Mouse (Mus musculus) urinary bladder, postnatal 14 days (tissue): ENCODE results near the gene Ctsw.

Experiments
- DNase-seq: peaks from one replicate; pipeline ENCODE4 v3.0.0; 2021; ENCODE audit warnings: low spot score

Ctsw gene

DNA sequence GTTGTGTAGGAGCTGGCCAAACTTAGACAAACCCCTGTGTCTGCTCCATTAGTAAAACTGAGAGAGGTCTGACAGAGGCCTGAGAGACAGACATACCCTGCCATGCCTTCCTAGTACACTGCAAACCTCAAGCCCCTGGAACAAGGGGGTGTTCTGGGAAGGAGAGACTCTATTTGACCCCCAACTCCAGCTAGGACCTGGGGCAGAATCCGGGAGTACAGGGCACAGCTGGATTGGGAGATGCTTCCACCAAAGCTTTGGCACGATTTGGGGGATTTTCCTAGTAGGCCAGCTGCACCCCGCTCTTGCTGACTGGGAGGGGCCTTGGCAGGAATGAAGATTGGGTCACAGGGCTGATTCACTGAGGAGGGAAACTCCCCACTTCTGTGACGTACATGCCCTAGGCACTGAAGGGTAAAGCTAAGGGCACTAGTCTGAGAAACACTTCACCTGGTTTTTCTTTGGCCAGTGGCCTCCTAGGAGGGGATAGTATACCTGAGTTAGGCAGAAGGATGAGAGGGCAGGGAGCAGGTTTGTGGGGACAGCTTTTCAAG lies 36.3 kb downstream of the Ctsw start:
- no peak for DNase-seq

DNA sequence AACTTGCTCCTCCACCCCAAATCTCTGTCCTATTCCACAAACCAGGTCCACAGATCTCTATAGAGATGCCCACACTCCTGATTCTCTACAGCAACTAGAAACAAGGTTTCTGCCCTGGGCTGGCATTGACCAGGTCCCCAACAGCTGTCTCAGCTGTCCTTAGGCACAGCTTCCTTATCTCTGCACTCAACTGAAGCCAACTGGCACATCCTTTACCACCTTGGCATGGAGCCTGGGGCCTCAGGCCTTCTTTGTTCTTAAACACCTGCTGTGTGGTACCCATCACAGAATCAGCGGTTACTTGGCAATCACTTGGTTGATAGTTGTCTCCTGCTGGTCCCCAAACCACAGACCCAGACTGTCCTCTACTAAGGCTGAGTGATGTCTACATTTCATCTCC lies 37.9 kb downstream of the Ctsw start:
- DNase-seq: no peak

DNA sequence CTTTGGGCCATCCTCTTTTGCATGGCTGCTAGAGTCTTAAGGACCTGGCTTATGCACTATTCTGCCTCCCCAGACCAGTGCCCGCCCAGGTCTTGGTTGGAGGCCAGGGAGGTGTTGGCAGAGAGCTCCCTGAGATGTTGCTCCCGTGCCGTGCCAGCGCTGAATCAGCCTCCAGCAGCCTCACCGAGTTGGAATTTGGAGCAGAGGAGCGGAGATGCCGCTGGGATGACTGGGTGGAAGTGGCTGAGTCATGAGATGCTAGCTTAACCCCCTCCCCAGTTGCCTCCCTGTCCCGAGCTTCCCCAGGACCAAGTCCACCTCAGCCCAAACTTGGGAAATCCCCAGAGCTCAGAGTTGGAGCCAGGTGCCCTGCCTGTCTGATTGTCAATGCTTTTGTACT lies 38.5 kb downstream of the Ctsw start:
- peak; percentile 78 for DNase-seq

DNA sequence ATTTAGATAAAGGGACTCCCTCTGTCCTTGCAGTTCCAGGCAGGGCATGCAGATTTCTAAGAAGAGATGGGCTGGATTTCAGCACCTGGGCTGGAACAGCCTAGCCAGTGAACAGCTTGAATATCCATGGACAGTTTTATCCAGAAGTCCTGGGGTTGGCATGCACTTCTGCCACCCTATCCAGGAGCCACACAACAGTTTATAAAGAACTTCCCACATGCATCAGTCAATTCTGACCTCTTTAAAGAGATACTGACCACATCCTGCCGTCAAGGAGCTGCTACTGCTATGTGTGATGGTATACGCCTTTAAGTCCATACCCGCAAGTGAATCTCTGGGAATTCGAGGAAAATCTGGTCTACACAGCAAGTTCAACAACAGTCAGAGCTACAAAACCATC lies 39.1 kb downstream of the Ctsw start:
- no peak for DNase-seq

DNA sequence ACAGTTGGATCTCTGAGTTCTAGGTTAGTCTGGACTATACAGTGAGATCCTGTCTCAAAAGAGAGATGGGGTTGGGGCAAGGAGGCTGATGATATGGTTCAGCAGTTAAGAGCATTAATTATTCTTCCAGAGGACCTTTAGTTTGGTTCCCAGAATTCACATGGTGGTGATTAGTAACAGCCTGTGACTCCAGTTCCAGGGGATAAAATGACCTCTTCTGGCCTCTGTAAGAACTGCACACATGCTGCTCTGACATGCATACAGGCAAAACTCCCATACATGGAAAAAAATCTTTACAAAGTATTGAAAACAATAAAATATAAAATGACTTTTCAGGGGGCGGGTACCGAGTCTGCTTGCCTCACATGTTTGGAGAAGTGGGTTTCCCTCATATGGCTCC lies 40.2 kb downstream of the Ctsw start:
- DNase-seq: no peak

DNA sequence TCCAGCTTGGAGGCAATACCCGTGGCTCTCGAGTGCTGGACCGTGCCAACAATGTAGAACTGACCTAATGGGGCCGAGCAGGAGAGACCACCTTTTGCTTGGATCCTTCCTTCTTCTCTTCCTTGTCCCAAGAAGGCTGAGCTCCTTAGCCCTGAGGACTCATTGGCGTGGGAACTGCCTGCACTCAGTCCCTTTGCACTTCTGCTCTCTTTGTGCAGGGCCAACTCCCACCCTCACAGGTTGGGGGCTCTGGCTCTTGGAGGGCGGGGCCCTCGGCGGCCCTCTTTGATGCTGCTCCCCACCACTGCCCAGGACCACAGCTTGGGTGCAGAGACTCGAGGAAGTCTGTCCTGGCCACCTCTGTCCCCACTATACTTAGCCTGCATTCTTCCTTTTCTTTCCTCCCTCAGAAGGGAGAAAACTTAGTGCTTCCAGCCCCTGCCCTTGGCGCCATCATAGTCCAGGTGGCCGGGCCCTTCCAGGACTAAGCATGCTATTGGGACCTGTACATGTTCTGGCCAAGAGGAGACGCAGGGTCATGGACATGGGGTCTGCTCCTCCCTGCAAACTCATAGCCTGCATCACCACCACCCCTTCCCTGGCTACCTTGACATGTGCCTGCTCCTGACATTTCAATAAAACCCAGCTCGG lies 41.5 kb downstream of the Ctsw start:
- no peak for DNase-seq

DNA sequence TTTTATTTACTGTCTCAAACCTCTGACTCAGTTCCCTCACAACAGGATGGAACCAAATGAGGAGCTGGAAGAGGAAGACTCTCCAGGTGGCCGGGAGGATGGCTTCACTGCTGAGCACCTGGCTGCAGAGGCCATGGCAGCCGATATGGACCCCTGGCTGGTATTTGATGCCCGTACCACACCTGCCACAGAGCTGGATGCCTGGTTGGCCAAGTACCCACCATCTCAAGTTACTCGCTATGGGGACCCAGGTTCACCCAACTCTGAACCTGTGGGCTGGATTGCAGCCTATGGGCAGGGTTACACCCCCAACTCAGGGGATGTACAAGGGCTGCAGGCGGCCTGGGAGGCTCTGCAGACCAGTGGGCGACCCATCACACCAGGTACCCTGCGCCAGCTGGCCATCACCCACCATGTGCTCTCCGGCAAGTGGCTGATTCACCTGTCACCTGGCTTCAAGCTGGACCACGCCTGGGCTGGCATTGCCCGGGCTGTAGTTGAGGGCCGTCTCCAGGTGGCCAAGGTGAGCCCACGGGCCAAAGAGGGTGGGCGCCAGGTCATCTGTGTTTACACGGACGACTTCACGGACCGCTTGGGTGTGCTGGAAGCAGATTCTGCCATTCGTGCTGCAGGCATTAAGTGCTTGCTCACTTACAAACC lies 42.3 kb downstream of the Ctsw start:
- no peak for DNase-seq

DNA sequence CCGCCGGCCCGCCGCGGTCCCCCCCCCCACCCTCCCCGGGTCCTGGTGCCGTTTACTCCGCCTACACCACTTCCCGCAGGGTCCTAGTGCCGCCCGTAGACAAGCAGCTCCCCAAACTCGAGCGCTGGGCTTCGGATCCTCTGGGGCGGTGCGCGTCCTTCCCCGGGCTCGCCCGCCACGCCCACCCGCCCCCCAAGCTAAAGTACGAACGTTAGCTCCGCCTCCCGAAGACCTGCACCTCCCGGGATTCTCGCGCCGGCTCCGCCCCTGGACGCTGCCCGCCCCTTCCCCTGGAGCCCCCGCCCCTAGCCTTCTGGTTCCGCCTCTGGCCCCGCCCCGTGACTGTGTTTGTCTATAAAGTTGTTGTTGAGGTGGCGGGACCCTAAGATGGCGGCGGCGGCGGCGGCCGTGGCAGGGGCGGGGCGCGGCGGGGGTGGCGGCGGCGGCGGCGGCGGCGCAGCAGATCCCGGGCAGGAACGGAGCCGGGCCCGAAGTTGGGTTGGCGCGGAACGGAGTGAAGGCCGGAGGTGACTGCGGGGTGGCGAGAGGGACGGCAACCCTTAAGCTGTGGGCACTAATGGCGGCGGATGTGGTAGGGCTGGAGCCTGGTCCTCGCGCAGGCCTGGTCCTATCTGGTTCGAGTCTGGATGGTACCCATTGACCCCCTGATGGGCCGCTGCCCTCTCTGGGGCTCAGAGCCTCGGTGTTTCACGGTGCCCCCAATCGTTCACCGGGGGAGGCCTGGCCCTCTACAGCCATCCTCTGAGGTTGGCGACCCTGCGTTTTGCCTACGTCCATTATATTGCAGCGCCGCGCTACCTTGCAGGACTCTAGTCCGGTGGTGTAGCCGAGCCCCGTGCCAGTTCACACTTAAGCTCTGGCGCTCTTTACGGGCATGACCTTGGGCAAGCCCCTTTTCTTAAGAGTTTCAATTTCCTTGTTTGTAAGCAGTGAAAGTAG lies 43.2 kb downstream of the Ctsw start, which contains the start of the genes Drap1 and AI837181:
TSS of gene Drap1 (minus strand) at position 198 of the 960 bp plus-strand sequence.
TSS of gene AI837181 (plus strand) at position 363 of the 960 bp plus-strand sequence.
- peak; percentile 95 for DNase-seq

DNA sequence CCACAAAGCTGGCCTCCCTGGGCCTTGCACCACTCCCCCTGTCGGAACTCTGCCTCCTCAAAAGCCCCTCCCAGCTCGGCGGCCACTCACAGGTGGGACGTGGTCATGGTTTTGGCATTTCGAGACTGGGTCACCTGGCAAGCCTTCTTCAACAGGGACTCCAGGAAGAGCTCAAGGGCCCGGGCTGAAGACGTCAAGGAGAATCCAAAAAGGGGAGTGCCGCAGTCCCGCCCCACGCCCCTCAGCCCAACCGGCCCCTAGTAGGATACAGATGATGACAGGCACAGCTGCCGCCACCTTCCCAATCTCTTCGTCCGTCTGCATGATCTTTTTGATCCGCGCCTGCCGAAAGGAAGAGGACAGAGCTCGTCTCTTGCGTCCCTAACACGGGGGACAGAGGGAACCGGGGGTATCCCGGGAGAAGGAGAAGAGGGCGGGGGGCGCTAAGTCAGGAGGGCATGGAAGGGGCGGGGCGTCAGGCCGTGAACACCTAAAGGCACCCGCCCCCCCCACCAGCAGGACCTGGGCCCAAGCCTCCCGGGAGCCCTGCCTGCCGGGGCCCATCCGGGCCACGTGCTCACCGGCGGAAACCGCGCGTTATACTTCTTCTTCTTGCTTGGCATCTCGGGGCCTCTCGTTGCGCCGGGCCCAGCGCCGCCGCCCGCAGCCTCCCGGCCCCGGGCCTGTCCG lies 44.1 kb downstream of the Ctsw start:
- DNase-seq: peak; percentile 79

DNA sequence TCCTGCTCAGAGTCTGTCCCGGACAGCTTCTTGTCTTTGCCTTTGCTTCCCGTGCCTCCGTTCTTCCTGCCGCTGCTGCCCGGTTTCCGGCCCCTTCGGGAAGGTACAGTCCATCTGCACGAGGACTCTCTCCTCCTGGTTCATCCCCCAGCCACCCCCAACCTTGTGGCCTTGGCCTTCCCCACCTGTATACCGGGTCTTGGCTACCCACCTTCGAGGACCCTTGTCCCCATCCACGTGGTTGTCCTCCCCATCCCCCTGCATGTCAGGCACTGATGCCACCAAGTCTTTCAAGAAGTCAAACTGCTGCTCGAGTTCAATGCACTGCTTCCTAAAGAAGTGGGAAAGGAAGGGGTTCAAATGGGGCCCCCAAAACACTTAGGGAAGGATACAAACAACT lies 44.7 kb downstream of the Ctsw start:
- no peak for DNase-seq

DNA sequence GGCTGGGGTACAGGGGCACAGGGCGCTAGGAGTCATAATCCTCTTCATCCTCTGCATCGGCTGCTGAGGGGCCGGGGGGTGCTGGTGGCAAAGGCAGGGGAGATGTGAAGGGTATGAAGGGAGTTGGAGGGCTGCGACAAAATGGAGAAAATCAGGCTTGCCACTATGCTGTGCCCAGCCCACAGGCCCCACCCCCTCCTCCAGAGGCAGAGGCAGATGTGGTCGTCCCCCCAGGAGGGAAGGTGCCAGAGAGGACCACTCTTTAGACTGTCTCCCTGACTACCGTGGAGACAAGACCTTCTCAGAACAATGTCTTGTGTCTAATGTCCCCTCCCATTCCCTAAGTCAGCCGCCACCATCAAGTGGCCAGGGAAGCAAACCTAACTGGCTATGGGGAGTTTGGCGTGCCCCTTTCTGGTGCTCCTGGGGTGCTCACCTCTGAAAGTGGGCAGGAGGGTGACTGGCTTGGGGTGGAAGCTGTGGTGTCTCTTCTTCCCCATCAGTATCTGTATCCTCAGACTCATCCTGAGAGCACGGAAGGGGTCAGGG lies 45.3 kb downstream of the Ctsw start:
- no peak for DNase-seq

DNA sequence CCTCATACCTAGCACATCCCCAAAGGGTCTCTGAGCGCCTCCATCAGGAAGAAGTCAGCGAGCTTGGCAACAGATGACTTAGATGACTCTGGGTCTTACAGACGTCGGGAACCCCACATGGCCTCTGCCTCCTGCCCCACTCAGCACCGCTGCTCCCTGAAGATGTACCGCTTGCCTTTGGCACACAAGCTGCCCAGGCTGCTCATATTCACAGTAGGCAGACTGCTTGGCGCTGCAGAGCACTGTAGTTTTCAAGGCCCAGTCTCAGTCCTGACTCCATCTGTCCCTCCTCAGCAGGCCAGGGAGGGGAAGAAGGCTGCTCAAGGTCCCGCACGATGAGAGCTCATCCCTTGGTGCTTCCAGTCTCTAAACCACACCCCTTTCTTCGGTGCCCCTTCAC lies 46.0 kb downstream of the Ctsw start:
- no peak for DNase-seq

DNA sequence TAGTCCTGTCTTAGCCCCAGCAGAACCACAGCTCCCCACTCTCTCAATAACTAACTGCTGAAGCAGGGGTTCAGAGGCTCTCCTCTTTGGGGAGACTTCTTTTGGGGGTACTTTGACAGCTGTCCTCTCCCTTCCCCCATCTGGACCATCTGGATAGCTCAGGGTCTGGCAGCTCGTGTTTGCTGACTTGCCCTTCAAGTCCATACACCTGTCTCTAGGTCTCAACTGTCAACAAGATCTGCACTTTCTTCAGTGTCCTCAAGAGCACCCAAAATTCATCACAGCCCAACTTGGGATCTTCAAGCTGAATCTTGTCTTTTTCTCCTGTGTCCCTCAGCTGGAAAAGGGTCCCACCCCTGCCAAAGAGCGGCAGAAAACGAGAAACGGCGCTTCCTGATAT lies 46.5 kb downstream of the Ctsw start:
- DNase-seq: no peak

DNA sequence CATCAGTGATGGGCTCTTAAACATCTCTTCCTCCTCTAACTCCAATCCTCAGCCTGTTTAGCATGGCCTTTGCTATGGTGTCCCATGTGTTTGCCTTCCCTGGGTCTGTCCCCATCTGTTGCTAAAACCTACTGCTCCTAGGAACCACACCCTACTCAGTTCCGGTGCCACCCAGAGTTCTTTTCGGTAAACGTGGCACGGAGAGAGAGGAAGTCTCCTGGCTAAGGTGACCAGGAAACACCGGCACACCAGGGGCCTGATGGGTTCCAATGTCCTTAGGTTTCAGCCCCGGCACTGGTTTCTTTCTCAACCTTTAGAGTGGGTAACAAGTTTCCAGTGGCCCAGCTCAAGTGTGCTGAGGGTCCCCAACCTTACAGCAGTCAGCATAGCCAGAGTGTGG lies 47.7 kb downstream of the Ctsw start:
- no peak for DNase-seq

DNA sequence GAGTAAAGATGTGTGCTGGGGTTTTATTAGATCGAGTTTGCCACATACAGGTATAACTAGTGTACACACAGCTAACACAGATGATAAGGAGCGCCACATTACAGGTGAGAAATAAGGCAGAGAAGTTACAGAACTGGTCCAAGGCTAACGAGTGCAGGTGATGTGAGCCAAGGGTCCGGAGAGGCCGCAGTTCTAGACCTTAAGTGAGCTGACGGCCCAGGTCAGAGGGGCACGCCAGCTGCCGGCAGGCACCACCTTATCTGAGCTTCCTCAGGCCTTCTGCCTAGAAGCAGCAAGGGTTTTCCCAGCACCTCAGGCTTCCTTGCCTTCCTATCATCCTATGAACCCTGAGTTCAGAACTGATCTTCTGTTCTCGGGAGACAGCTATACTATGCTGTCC lies 48.7 kb downstream of the Ctsw start:
- DNase-seq: no peak

DNA sequence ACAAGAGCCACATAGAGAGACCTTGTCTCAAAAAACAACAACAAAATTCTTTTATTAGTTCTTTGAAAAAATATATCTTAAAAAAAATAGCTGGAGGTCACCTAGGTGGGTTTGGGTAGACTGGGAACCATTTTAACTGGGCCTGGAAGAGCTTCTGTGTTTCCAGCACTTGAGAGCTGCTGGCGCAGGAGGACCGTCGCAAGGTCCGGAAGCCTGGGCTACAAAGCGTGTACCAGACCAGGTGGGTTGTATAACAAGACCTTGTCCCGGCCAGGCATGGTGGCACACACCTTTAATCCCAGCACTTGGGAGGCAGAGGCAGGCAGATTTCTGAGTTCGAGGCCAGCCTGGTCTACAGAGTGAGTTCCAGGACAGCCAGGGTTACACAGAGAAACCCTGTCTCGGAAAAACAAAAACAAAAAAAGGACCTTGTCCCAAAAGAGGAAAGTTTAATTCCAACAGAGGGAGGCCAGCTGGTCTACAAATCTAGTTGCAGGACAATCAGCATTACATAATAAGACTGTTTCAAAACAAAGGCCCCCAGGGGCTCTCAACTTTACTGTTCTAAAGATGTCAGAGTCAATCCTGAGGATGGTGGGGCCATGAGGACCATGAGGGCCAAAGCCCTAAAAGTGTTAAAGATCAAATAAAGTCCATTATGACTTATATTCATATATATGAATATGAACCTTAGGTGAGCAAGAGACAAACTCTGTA lies 49.4 kb downstream of the Ctsw start:
- DNase-seq: no peak
